Mouse (Mus musculus) midbrain, embryonic 13.5 days (tissue): ENCODE data around the gene Pla2g2d. TPM values are rescaled to one million over a fixed set of nuclear protein-coding genes. Genes with fewer than 3 reads are reported as not detected.

Source experiments
- polyA plus RNA-seq: library from polyadenylated mRNA; unstranded; fragments of >200 nt; fragmentation: Nextera tagmentation; extraction: Ambion mirVana; gene quantifications from 2 replicates; pipeline ENCODE4 v1.2.1, GENCODE M21; 2015

Gene Pla2g2d
- polyA plus RNA-seq, 1 experiment from 2014 or later = 0.07 TPM

Other genes starting within 250 kb of the Pla2g2d start
- gene Vwa5b1, start 139.9 kb upstream of the Pla2g2d start, polyA plus RNA-seq = 0.63 and 0.82 TPM in 2 replicates
- 0.66 and 0.73 TPM in 2 replicates for gene Pla2g2c, start 50.9 kb upstream of the Pla2g2d start, polyA plus RNA-seq
- gene Ubxn10, start 38.6 kb upstream of the Pla2g2d start, polyA plus RNA-seq = 2.5 and 3.1 TPM in 2 replicates
- gene Pla2g2f, start 18.1 kb upstream of the Pla2g2d start, polyA plus RNA-seq = 0.16 TPM in 1 of 2 replicates, not detected in the other
- gene Pla2g5, start 87.7 kb downstream of the Pla2g2d start, polyA plus RNA-seq = 0.27 and 0.59 TPM in 2 replicates
- gene Gm13030, start 98.2 kb downstream of the Pla2g2d start, polyA plus RNA-seq = not detected in 2 replicates
- gene Pla2g2e, start 102.2 kb downstream of the Pla2g2d start, polyA plus RNA-seq = not detected in 2 replicates
- gene Otud3, start 138.2 kb downstream of the Pla2g2d start, polyA plus RNA-seq = 2.4 and 2.5 TPM in 2 replicates
- gene Rnf186, start 191.4 kb downstream of the Pla2g2d start, polyA plus RNA-seq = 0.15 and 0.20 TPM in 2 replicates
- 0.36 and 0.50 TPM in 2 replicates for gene Tmco4, start 197.2 kb downstream of the Pla2g2d start, polyA plus RNA-seq